Mouse (Mus musculus) stomach, embryonic 16.5 days (tissue): Measurements from ENCODE around the gene Rbfox3. TPM values are rescaled to one million over a fixed set of nuclear protein-coding genes. Genes with fewer than 3 reads are reported as not detected.
A peak's percentile ranks its signal among the peaks of the same experiment; 100 is the strongest.

ENCODE experiments used
- ATAC-seq: fragments of 200-750 bp; cut with Nextera tagmentation; 2 replicates; pipeline ENCODE4 v1.8.0; 2017; ENCODE audit warnings: moderate number of reproducible peaks, moderate TSS enrichment; ENCODE audit not compliant: insufficient read depth, low FRiP score
- H3K27ac ChIP-seq: fragments of 300-500 bp; sonication (generic); 2 replicates; pipeline ENCODE4 v1.5.1; 2014; ENCODE audit warnings: low read length
- H3K27me3 ChIP-seq: fragments of 300-500 bp; sonication (generic); 2 replicates; pipeline ENCODE4 v1.6.1; 2014; ENCODE audit warnings: low read length, control low read depth, mixed read lengths; ENCODE audit not compliant: control insufficient read depth, insufficient read depth
- H3K36me3 ChIP-seq: fragments of 300-500 bp; sonication (generic); 2 replicates; pipeline ENCODE4 v1.6.1; 2014; ENCODE audit warnings: low read length; ENCODE audit not compliant: control insufficient read depth, insufficient read depth
- H3K4me1 ChIP-seq: fragments of 300-500 bp; sonication (generic); 2 replicates; pipeline ENCODE4 v1.6.1; 2014; ENCODE audit warnings: low read length, control low read depth, mixed read lengths; ENCODE audit not compliant: control insufficient read depth, insufficient read depth
- H3K4me2 ChIP-seq: fragments of 300-500 bp; sonication (generic); 2 replicates; pipeline ENCODE4 v1.6.1; 2014; ENCODE audit warnings: low read depth, low read length, mixed read lengths
- H3K4me3 ChIP-seq: fragments of 300-500 bp; sonication (generic); replicated peaks from 2 replicates; pipeline ENCODE4 v1.5.1; 2014; ENCODE audit warnings: mild to moderate bottlenecking, low read length
- H3K9ac ChIP-seq: fragments of 300-500 bp; sonication (generic); 2 replicates; pipeline ENCODE4 v1.6.1; 2014; ENCODE audit warnings: low read length
- H3K9me3 ChIP-seq: fragments of 300-500 bp; sonication (generic); replicated peaks from 2 replicates; pipeline ENCODE4 v1.6.1; 2016; ENCODE audit warnings: low read length, control low read depth; ENCODE audit not compliant: control insufficient read depth
- WGBS: fragments of 180-500 bp; shearing (Covaris S2); extraction: QIAGEN DNeasy Blood & Tissue Kit; methylation state at CpG from one replicate; pipeline ENCODE4 v1.1.7; 2014; 5-methylcytosine and 5-hydroxymethylcytosine counted together
- polyA plus RNA-seq: library from polyadenylated mRNA; unstranded; fragments of >200 nt; fragmentation: Nextera tagmentation; extraction: Ambion mirVana; gene quantifications from 2 replicates; pipeline ENCODE4 v1.2.1, GENCODE M21; 2015

Rbfox3 gene
- polyA plus RNA-seq, 1 experiment from 2014 or later: 1.1 TPM

DNA sequence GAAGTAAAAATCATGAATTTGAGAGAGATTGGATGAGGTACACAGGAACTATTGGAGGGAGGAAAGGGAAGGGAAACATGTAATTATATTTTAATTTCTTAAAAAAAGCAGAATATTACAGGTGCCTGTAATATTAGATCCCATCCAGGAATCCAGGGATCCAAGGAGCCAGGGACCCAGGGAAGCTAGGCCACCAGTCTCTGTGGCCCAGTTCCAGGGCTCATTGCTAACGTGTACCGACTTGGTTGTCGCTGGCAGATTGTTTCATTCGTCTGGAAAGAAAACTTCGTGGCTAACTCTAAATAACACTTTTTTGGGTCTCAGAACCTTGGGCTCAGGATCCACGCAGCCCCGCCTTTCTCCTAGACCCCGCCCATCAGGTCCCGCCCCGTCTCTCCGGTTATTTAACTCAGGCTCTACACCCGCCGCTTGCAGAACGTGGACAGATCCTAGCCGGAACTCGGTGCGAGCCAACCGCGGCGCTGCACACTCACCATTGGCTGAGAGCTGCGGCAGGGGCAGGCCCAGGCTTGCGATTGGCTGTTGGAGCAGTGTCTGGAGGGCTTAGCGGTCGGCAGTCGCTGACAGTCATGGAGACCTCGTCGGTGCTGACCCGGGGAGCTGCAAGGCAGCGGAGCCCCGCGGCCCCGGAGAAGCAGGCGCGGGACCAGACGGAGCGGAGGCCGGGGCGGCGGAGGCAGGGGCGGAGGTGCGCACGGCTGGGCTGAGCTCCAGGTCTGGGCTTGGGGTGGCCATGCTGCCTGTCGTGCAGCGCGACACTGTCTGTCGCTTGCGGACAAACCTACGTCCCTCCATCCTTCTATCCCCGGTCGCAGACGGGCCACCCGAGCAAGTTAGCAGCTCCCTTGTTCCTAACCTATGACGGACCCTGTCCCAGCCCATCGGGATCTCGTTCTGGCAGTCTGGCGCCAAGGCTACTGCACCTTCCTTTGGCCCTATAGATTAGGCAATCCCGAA, 434.7 kb downstream of the Rbfox3 start, which contains the start of gene Engase:
TSS of gene Engase (plus strand) at position 434 of the 978 bp plus-strand sequence.
- Histone ChIP-seq H3K9ac (peak within 1 kb of the TSS; percentile 90), H3K4me3 (peak within 1 kb of the TSS; percentile 87), H3K27me3 (no peaks in the 10 kb centered on the region), H3K27ac (peak within 1 kb of the TSS; percentile 26; the same call in 1 of the 2 replicates), H3K4me1 (peaks cover 10% of the 10 kb centered on the region), H3K36me3 (no peaks in the 10 kb centered on the region), H3K4me2 (peak within 1 kb of the TSS; percentile 96), H3K9me3 (no peaks in the 10 kb centered on the region)
- ATAC-seq: peak; percentile 99
- under 1% methylated on average over 57 of the region's 57 CpGs for WGBS

GRCm38 (mm10) chr11:118475496-118476083, 435.8 kb downstream of the Rbfox3 start:
- Histone ChIP-seq H3K4me3 (no peak overlapping the region), H3K27ac (no peak overlapping the region), H3K36me3 (no peaks in the 10 kb centered on the region), H3K9ac (no peak overlapping the region), H3K4me2 (no peak overlapping the region), H3K4me1 (peaks cover 14% of the 10 kb centered on the region), H3K9me3 (no peaks in the 10 kb centered on the region), H3K27me3 (no peaks in the 10 kb centered on the region)
- 79% methylated on average over 7 of the region's 7 CpGs for WGBS
- no peak for ATAC-seq

- no peak overlapping the region for H3K9ac ChIP-seq
- H3K27me3 ChIP-seq: no peaks in the 10 kb centered on the region
- no peak for ATAC-seq
- no peak overlapping the region for H3K27ac ChIP-seq
- WGBS: 73% methylated on average over 6 of the region's 6 CpGs
- H3K36me3 ChIP-seq: no peaks in the 10 kb centered on the region
- no peak overlapping the region for H3K4me3 ChIP-seq
- H3K4me1 ChIP-seq: peaks cover 21% of the 10 kb centered on the region
- no peaks in the 10 kb centered on the region for H3K9me3 ChIP-seq
- no peak overlapping the region for H3K4me2 ChIP-seq
Observed at GRCm38 (mm10) chr11:118473842-118474500, 437.4 kb downstream of the Rbfox3 start.

DNA sequence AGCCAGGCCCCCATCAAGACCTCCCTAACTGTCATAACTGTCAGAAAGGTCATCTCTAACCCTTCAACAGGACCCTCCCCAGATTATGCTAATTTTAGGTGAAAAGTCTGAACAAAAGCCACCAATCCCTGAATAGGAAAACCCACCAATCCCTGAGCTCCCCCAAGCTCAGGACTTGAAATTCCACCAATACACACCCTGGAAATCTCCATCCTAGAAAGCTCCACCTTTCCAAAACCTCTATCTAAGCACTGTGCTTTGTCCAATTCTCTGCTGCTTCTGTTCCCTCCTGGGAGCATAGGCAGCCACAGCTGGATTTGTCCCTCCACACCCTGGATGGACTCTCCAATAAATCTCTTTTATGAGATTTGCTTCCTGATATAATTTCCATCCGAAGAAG, 438.2 kb downstream of the Rbfox3 start:
- no peak overlapping the region for H3K9ac ChIP-seq
- H3K4me3 ChIP-seq: no peak overlapping the region
- H3K4me2 ChIP-seq: no peak overlapping the region
- H3K36me3 ChIP-seq: no peaks in the 10 kb centered on the region
- H3K4me1 ChIP-seq: peaks cover 21% of the 10 kb centered on the region
- WGBS: 78% methylated on average over 1 of the region's 1 CpGs
- no peaks in the 10 kb centered on the region for H3K9me3 ChIP-seq
- H3K27ac ChIP-seq: no peak overlapping the region
- no peak for ATAC-seq
- H3K27me3 ChIP-seq: no peaks in the 10 kb centered on the region

DNA sequence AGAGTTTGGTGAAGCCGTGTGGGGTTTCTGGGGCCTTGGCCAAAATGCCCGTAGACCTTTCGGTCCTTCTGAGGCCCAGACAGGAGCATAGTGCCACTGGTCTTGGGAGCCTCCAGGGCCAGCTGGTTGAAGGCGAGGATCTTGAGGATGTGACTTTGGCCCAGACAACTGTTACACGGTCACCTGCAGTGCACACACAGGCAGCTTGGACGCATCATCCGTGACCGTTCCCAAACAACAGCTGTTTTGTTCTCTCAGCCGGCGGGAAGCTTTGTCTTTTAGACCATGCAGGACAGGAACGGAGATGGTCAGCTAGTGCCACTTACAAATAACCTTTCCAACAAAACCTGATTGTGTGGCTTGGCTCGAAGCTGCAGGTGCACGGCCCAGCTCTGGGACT, 439.7 kb downstream of the Rbfox3 start:
- H3K4me2 ChIP-seq: no peak overlapping the region
- H3K9ac ChIP-seq: no peak overlapping the region
- H3K4me1 ChIP-seq: peaks cover 12% of the 10 kb centered on the region
- H3K4me3 ChIP-seq: no peak overlapping the region
- ATAC-seq: no peak
- 76% methylated on average over 13 of the region's 13 CpGs for WGBS
- no peaks in the 10 kb centered on the region for H3K36me3 ChIP-seq
- H3K27me3 ChIP-seq: no peaks in the 10 kb centered on the region
- H3K9me3 ChIP-seq: no peaks in the 10 kb centered on the region
- H3K27ac ChIP-seq: peak overlapping the region; percentile 31; the same call in 1 of the 2 replicates

- no peaks in the 10 kb centered on the region for H3K36me3 ChIP-seq
- H3K27me3 ChIP-seq: no peaks in the 10 kb centered on the region
- no peak overlapping the region for H3K4me3 ChIP-seq
- H3K27ac ChIP-seq: peak overlapping the region; percentile 90
- peak; percentile 90 for ATAC-seq
- 0 out of 2 replicates have a peak overlapping the region, but pooled peaks have one; percentile 36 for H3K9ac ChIP-seq
- WGBS: 10% methylated on average over 12 of the region's 12 CpGs
- peak overlapping the region; percentile 5; the same call in 1 of the 2 replicates for H3K4me2 ChIP-seq
- no peaks in the 10 kb centered on the region for H3K9me3 ChIP-seq
- H3K4me1 ChIP-seq: peaks cover 12% of the 10 kb centered on the region
Observed at GRCm38 (mm10) chr11:118470234-118470966, 441.0 kb downstream of the Rbfox3 start.

DNA sequence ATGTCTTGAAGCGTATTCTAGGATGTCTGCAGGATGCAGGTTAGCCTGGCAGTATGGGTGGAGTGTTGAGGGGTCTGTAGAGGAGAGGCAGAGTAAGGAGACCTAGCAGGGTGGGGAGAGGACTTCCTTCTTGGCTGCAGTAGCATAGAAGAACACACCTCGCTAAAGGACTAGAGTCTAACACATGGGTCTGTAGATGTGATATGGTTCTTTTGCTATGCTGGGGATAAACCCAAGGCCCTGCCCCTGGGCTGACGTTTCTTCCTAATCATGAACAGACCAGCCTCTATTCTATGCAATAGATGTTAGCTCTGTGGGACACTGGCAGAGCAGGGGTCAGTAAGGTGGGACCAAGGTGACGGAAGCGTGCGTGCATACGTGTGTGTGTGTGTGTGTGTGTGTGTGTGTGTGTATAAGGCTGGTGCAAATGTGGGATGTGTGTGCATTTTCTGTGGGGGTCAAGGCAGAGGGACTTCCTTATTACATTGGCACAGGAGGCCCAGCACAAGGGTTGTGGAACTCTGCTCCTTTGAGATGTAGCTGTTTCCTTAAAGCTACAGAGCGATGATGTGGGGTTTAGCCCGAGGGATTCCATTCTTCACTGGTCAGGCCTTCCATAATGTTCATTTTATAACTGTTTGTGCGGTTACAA, 441.8 kb downstream of the Rbfox3 start:
- 65% methylated on average over 10 of the region's 10 CpGs for WGBS
- peaks cover 12% of the 10 kb centered on the region for H3K4me1 ChIP-seq
- peak; percentile 15; the same call in 1 of the 2 replicates for ATAC-seq
- no peaks in the 10 kb centered on the region for H3K9me3 ChIP-seq
- H3K4me3 ChIP-seq: no peak overlapping the region
- peak overlapping the region; percentile 90 for H3K27ac ChIP-seq
- peak overlapping the region; percentile 5; the same call in 1 of the 2 replicates for H3K4me2 ChIP-seq
- peak overlapping the region; percentile 36; the same call in 1 of the 2 replicates for H3K9ac ChIP-seq
- no peaks in the 10 kb centered on the region for H3K36me3 ChIP-seq
- H3K27me3 ChIP-seq: no peaks in the 10 kb centered on the region

- peak; percentile 63; the same call in 1 of the 2 replicates for ATAC-seq
- Histone ChIP-seq H3K9me3 (no peaks in the 10 kb centered on the region), H3K9ac (no peak overlapping the region), H3K27me3 (no peaks in the 10 kb centered on the region), H3K4me2 (no peak overlapping the region), H3K4me3 (no peak overlapping the region), H3K27ac (peak overlapping the region; percentile 50), H3K36me3 (no peaks in the 10 kb centered on the region), H3K4me1 (peaks cover 12% of the 10 kb centered on the region)
- 54% methylated on average over 11 of the region's 11 CpGs for WGBS
Observed at GRCm38 (mm10) chr11:118467441-118468035, 443.9 kb downstream of the Rbfox3 start.
